Comparison of ENCODE assay signal across 8 mouse cellular contexts in the genomic region with DNA sequence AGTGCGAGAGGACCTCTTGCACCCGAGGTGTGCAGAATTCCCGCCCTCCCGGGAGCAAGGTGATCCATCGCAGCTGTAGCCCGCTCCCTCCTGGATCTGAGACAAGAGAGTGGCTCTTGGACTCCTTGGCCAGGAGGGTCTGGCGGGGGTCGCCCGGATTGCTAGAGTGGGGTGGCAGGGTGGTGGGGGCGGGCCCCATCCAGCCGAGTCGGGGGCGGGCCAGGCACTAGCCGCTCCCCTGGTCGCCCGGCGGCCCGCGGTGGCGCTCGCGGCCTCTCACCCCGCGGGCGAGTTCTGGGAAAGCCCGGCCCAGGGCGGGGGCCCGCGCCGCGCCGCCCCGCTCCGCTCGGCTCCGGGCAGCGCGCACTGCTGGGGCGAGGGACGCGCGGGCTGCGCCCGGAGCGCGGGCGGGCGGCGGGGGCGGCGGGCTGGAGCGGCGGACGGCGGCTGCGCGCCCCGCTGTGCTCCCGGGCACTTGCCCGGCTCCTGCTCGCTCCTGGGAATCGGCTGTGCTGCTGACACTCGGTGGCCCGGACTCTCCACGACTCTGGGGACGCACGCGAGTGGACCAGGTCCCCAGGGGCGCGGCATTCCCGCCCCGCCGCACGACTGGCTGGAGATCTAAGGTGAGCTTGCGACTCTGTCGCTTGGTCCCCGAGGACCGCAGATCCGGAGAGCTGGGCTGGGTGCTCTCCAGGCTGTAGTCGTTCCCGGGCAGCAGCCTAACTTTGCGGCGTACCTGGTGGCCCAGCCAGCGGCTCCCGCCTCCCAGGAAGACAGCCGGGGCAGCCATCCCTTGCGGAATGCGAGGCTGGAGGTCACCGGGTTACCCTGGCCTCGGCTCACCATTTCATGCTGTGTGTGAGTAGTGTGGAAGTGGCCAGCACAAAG. TPM values are rescaled to one million over a fixed set of nuclear protein-coding genes. Genes with fewer than 3 reads are reported as not detected.
DNase-seq lines count a peak whose midpoint lies in the region; ATAC-seq lines count a peak whose summit lies in the region.

Gene Plce1, plus strand, starts transcription at position 379 of the 891 bp plus-strand sequence.

- H3K27me3 ChIP-seq in forebrain, embryonic 11.5 days (ENCODE audit: control insufficient read depth, insufficient read depth, low read length) = peaks cover 33% of the 10 kb centered on the region
- H3K27me3 ChIP-seq in limb, embryonic 12.5 days = peaks cover 10% of the 10 kb centered on the region
- H3K27me3 ChIP-seq in midbrain, embryonic 13.5 days = peaks cover 69% of the 10 kb centered on the region

- peak within 1 kb of the TSS; percentile 67 for H3K4me3 ChIP-seq in forebrain, embryonic 11.5 days (ENCODE audit: low read depth, low read length)
- peak within 1 kb of the TSS; percentile 80 for H3K4me3 ChIP-seq in limb, embryonic 12.5 days (replicated peaks)
- H3K4me3 ChIP-seq in midbrain, embryonic 13.5 days (replicated peaks) = peak within 1 kb of the TSS; percentile 66

- H3K9ac ChIP-seq in forebrain, embryonic 11.5 days (ENCODE audit: low read length) = peak within 1 kb of the TSS; percentile 67
- H3K9ac ChIP-seq in limb, embryonic 12.5 days (replicated peaks) = peak within 1 kb of the TSS; percentile 81
- peak within 1 kb of the TSS; percentile 69 for H3K9ac ChIP-seq in midbrain, embryonic 13.5 days (replicated peaks)

- DNase-seq in thymus, postnatal 4 days = peak; percentile 10
- DNase-seq in thymus, postnatal 10 days (ENCODE audit: low spot score in 2 of 2) = no peak
- peak; percentile 74 for DNase-seq in forebrain, embryonic 11.5 days (ENCODE audit: low spot score)
- DNase-seq in heart, postnatal 25 days (ENCODE audit: low spot score) = peak; percentile 31
- DNase-seq in urinary bladder, postnatal 4 days (ENCODE audit: low spot score in 2 of 2) = peak; percentile 43 to 59
- no peak for DNase-seq in right cerebral cortex, postnatal 14 days

- H3K4me1 ChIP-seq in forebrain, embryonic 11.5 days (replicated peaks; ENCODE audit: control insufficient read depth, insufficient read depth, low read length) = peaks cover 15% of the 10 kb centered on the region; the same call in 1 of the 2 replicates
- peaks cover 56% of the 10 kb centered on the region for H3K4me1 ChIP-seq in limb, embryonic 12.5 days (replicated peaks)
- peaks cover 52% of the 10 kb centered on the region for H3K4me1 ChIP-seq in midbrain, embryonic 13.5 days (replicated peaks)

- H3K4me2 ChIP-seq in forebrain, embryonic 11.5 days (ENCODE audit: low read depth, low read length, severe bottlenecking) = peak within 1 kb of the TSS; percentile 96
- peak within 1 kb of the TSS; percentile 86 for H3K4me2 ChIP-seq in limb, embryonic 12.5 days
- peak within 1 kb of the TSS; percentile 98 for H3K4me2 ChIP-seq in midbrain, embryonic 13.5 days (replicated peaks)

- 1% methylated on average over 62 of the region's 90 CpGs for WGBS in forebrain, embryonic 11.5 days
- under 1% methylated on average over 41 of the region's 90 CpGs for WGBS in limb, embryonic 12.5 days
- 0% methylated on average over 48 of the region's 90 CpGs for WGBS in midbrain, embryonic 13.5 days

- intact Hi-C loops in heart, postnatal 25 days (cut with DNase I) = loop anchor here (5.0 kb wide), 1 partner anchor 71 kb away; no protein-coding TSS in a partner anchor

- no peaks in the 10 kb centered on the region for H3K9me3 ChIP-seq in forebrain, embryonic 11.5 days (ENCODE audit: control insufficient read depth, low read length)
- no peaks in the 10 kb centered on the region for H3K9me3 ChIP-seq in limb, embryonic 12.5 days
- H3K9me3 ChIP-seq in midbrain, embryonic 13.5 days = no peaks in the 10 kb centered on the region

- ATAC-seq in forebrain, embryonic 11.5 days (replicated peaks; ENCODE audit: low FRiP score) = peak; percentile 77
- peak; percentile 60 for ATAC-seq in limb, embryonic 12.5 days (ENCODE audit: insufficient number of reproducible peaks, insufficient read depth, low FRiP score, low TSS enrichment, low read depth)
- peak; percentile 91 for ATAC-seq in midbrain, embryonic 13.5 days

- no peak within 1 kb of the TSS for H3K27ac ChIP-seq in forebrain, embryonic 11.5 days (ENCODE audit: low read depth, low read length)
- H3K27ac ChIP-seq in limb, embryonic 12.5 days = peak within 1 kb of the TSS; percentile 73
- H3K27ac ChIP-seq in midbrain, embryonic 13.5 days = peak within 1 kb of the TSS; percentile 44

- no peaks in the 10 kb centered on the region for H3K36me3 ChIP-seq in forebrain, embryonic 11.5 days (ENCODE audit: control insufficient read depth, insufficient read depth, low read length)
- H3K36me3 ChIP-seq in limb, embryonic 12.5 days = no peaks in the 10 kb centered on the region
- no peaks in the 10 kb centered on the region for H3K36me3 ChIP-seq in midbrain, embryonic 13.5 days

RNA-seq across cellular contexts. Expression of gene Plce1, which starts in this region (rescaled TPM):
- 4.4 and 5.0 TPM in 2 replicates for polyA plus RNA-seq in forebrain, embryonic 11.5 days (2014; fragmentation: Nextera tagmentation; extraction: Ambion mirVana)
- total RNA-seq in heart, postnatal 25 days (2021) = 10 to 100 TPM; 23.3 to 24.6 TPM
- polyA plus RNA-seq in limb, embryonic 12.5 days (2016; fragmentation: Nextera tagmentation; extraction: Ambion mirVana) = 6.7 and 7.1 TPM in 2 replicates
- 3.9 and 4.3 TPM in 2 replicates for polyA plus RNA-seq in midbrain, embryonic 13.5 days (2015; fragmentation: Nextera tagmentation; extraction: Ambion mirVana)

Comparison
In these comparisons a context has a peak if more than half of its experiments do, and no peak if none do; other contexts are left out.
1. DNase-seq: peak in thymus, postnatal 4 days (single experiment), forebrain, embryonic 11.5 days (single experiment), heart, postnatal 25 days (single experiment) and urinary bladder, postnatal 4 days (2 of 2); none in thymus, postnatal 10 days (0 of 2) and right cerebral cortex, postnatal 14 days (single experiment).
2. Peak in every context shown above with its lines, with median percentiles within 50 percentile points of each other: ATAC-seq, H3K4me2 ChIP-seq, H3K4me3 ChIP-seq and H3K9ac ChIP-seq.